In genomic region chr15:36968295-36968694, GRCm38 (mm10) we compare ENCODE assay signal across 10 mouse cellular contexts. TPM values are rescaled to one million over a fixed set of nuclear protein-coding genes. Genes with fewer than 3 reads are reported as not detected.
A peak's percentile ranks its signal among the peaks of the same experiment; 100 is the strongest.
DNase-seq lines count a peak whose midpoint lies in the region; ATAC-seq lines count a peak whose summit lies in the region.
"Had no signal": no experiment of that assay in that cellular context is flagged by ENCODE, and none has a peak within 500 bp of the region (broad histone marks: within the 10 kb centered on the region; RNA-seq: fewer than 3 reads in every experiment).

No protein-coding gene starts in this region.

- H3K36me3 ChIP-seq in heart, embryonic 10.5 days, result no peaks in the 10 kb centered on the region
- no peaks in the 10 kb centered on the region for H3K36me3 ChIP-seq in heart, embryonic 12.5 days
- H3K36me3 ChIP-seq in embryonic facial prominence, embryonic 10.5 days (replicated peaks), result no peaks in the 10 kb centered on the region
- H3K36me3 ChIP-seq in hindbrain, embryonic 13.5 days, result no peaks in the 10 kb centered on the region
- H3K36me3 ChIP-seq in midbrain, embryonic 12.5 days, result no peaks in the 10 kb centered on the region
- H3K36me3 ChIP-seq: limb, embryonic 15.5 days had no signal

- no peak for ATAC-seq in heart, embryonic 12.5 days (ENCODE audit: insufficient number of reproducible peaks, low FRiP score)
- ATAC-seq in hindbrain, embryonic 13.5 days (ENCODE audit: low FRiP score), result no peak
- no peak for ATAC-seq in midbrain, embryonic 12.5 days (ENCODE audit: low FRiP score, low read depth)

- no peaks in the 10 kb centered on the region for H3K27me3 ChIP-seq in heart, embryonic 10.5 days (ENCODE audit: insufficient read depth, poor library complexity, severe bottlenecking)
- no peaks in the 10 kb centered on the region; the same call in 1 of the 2 replicates for H3K27me3 ChIP-seq in heart, embryonic 12.5 days (replicated peaks)
- peaks cover 12% of the 10 kb centered on the region; the same call in 1 of the 2 replicates for H3K27me3 ChIP-seq in embryonic facial prominence, embryonic 10.5 days (replicated peaks; ENCODE audit: low read depth, poor library complexity, severe bottlenecking)
- no peaks in the 10 kb centered on the region for H3K27me3 ChIP-seq in hindbrain, embryonic 13.5 days
- H3K27me3 ChIP-seq in midbrain, embryonic 12.5 days, result no peaks in the 10 kb centered on the region
- H3K27me3 ChIP-seq: limb, embryonic 15.5 days had no signal

- intact Hi-C loops in gastrocnemius, postnatal 36 days (cut with DNase I), result loop anchor here (5.0 kb wide), 1 partner anchor 1011 kb away; no protein-coding TSS in a partner anchor

- H3K4me3 ChIP-seq in heart, embryonic 10.5 days, result no peak overlapping the region
- no peak overlapping the region for H3K4me3 ChIP-seq in heart, embryonic 12.5 days
- H3K4me3 ChIP-seq in embryonic facial prominence, embryonic 10.5 days, result peak overlapping the region; percentile 48; the same call in 1 of the 2 replicates
- peak overlapping the region; percentile 31 for H3K4me3 ChIP-seq in hindbrain, embryonic 13.5 days
- peak overlapping the region; percentile 27 for H3K4me3 ChIP-seq in midbrain, embryonic 12.5 days

- no peak for DNase-seq in heart, embryonic 10.5 days (ENCODE audit: low spot score)
- no peak for DNase-seq in embryonic facial prominence, embryonic 10.5 days (ENCODE audit: low spot score)
- no peak for DNase-seq in gastrocnemius, postnatal 36 days
- DNase-seq in thymus, postnatal 25 days, result no peak
- no peak for DNase-seq in spleen, adult 18-20 months
- DNase-seq: gastrocnemius, postnatal 10 days had no signal

- H3K27ac ChIP-seq in heart, embryonic 10.5 days, result peak overlapping the region; percentile 72; the same call in 1 of the 2 replicates
- no peak overlapping the region for H3K27ac ChIP-seq in heart, embryonic 12.5 days (ENCODE audit: poor library complexity, severe bottlenecking)
- H3K27ac ChIP-seq in embryonic facial prominence, embryonic 10.5 days (replicated peaks), result 0 out of 2 replicates have a peak overlapping the region, but pooled peaks have one; percentile 40
- peak overlapping the region; percentile 97 for H3K27ac ChIP-seq in hindbrain, embryonic 13.5 days
- peak overlapping the region; percentile 94 for H3K27ac ChIP-seq in midbrain, embryonic 12.5 days (replicated peaks)
- H3K27ac ChIP-seq: limb, embryonic 15.5 days had no signal

- peaks cover 27% of the 10 kb centered on the region for H3K4me1 ChIP-seq in heart, embryonic 10.5 days
- H3K4me1 ChIP-seq in heart, embryonic 12.5 days (replicated peaks), result peaks cover 23% of the 10 kb centered on the region
- peaks cover 20% of the 10 kb centered on the region for H3K4me1 ChIP-seq in embryonic facial prominence, embryonic 10.5 days
- peaks cover 35% of the 10 kb centered on the region for H3K4me1 ChIP-seq in hindbrain, embryonic 13.5 days (replicated peaks)
- peaks cover 24% of the 10 kb centered on the region for H3K4me1 ChIP-seq in midbrain, embryonic 12.5 days

- 48% methylated on average over 1 of the region's 1 CpGs for WGBS in heart, embryonic 10.5 days
- WGBS in heart, embryonic 12.5 days, result 45% methylated on average over 1 of the region's 1 CpGs
- 63% methylated on average over 1 of the region's 1 CpGs for WGBS in embryonic facial prominence, embryonic 10.5 days
- WGBS in hindbrain, embryonic 13.5 days, result 26% methylated on average over 1 of the region's 1 CpGs
- 32% methylated on average over 1 of the region's 1 CpGs for WGBS in midbrain, embryonic 12.5 days

- H3K9ac ChIP-seq in heart, embryonic 12.5 days, result no peak overlapping the region
- H3K9ac ChIP-seq in hindbrain, embryonic 13.5 days, result peak overlapping the region; percentile 69
- H3K9ac ChIP-seq in midbrain, embryonic 12.5 days (replicated peaks), result peak overlapping the region; percentile 51
- H3K9ac ChIP-seq: limb, embryonic 15.5 days had no signal

- H3K4me2 ChIP-seq in heart, embryonic 12.5 days, result no peak overlapping the region
- H3K4me2 ChIP-seq in hindbrain, embryonic 13.5 days, result peak overlapping the region; percentile 58
- H3K4me2 ChIP-seq in midbrain, embryonic 12.5 days (replicated peaks), result peak overlapping the region; percentile 55

- no peaks in the 10 kb centered on the region for H3K9me3 ChIP-seq in heart, embryonic 10.5 days
- H3K9me3 ChIP-seq in heart, embryonic 12.5 days (replicated peaks), result peaks cover 3% of the 10 kb centered on the region; the same call in 1 of the 2 replicates
- H3K9me3 ChIP-seq in embryonic facial prominence, embryonic 10.5 days, result no peaks in the 10 kb centered on the region
- no peaks in the 10 kb centered on the region for H3K9me3 ChIP-seq in hindbrain, embryonic 13.5 days
- no peaks in the 10 kb centered on the region for H3K9me3 ChIP-seq in midbrain, embryonic 12.5 days
- H3K9me3 ChIP-seq: limb, embryonic 15.5 days had no signal

RNA-seq across cellular contexts. Expression of gene Zfp706, which starts 39.3 kb away (rescaled TPM):
- polyA plus RNA-seq in heart, embryonic 10.5 days (2016; fragmentation: Nextera tagmentation; extraction: Ambion mirVana), result 456 and 495 TPM in 2 replicates
- 459 and 491 TPM in 2 replicates for polyA plus RNA-seq in heart, embryonic 12.5 days (2016; fragmentation: Nextera tagmentation; extraction: Ambion mirVana)
- 494 and 511 TPM in 2 replicates for polyA plus RNA-seq in embryonic facial prominence, embryonic 10.5 days (2016; fragmentation: Nextera tagmentation; extraction: Ambion mirVana)
- polyA plus RNA-seq in hindbrain, embryonic 13.5 days (2015; fragmentation: Nextera tagmentation; extraction: Ambion mirVana), result 446 and 459 TPM in 2 replicates
- polyA plus RNA-seq in midbrain, embryonic 12.5 days (2016; fragmentation: Nextera tagmentation; extraction: Ambion mirVana), result 439 and 444 TPM in 2 replicates
- 100 to 1,000 TPM; 100 to 105 TPM for total RNA-seq in gastrocnemius, postnatal 36 days (2021)

Comparison
In these comparisons a context has a peak if more than half of its experiments do, and no peak if none do; other contexts are left out.
1. H3K4me3 ChIP-seq: peak in embryonic facial prominence, embryonic 10.5 days (single experiment), hindbrain, embryonic 13.5 days (single experiment) and midbrain, embryonic 12.5 days (single experiment); none in heart, embryonic 10.5 days (single experiment) and heart, embryonic 12.5 days (single experiment).